Mouse (Mus musculus): Measurements from ENCODE around the gene Zfp512.
A peak's percentile ranks its signal among the peaks of the same experiment; 100 is the strongest.
"Not testable (repeated sequence)": the region's sequence is repeated elsewhere in the genome, so short reads cannot be mapped to it uniquely, and the experiment has no call there.

Gene Zfp512

DNA sequence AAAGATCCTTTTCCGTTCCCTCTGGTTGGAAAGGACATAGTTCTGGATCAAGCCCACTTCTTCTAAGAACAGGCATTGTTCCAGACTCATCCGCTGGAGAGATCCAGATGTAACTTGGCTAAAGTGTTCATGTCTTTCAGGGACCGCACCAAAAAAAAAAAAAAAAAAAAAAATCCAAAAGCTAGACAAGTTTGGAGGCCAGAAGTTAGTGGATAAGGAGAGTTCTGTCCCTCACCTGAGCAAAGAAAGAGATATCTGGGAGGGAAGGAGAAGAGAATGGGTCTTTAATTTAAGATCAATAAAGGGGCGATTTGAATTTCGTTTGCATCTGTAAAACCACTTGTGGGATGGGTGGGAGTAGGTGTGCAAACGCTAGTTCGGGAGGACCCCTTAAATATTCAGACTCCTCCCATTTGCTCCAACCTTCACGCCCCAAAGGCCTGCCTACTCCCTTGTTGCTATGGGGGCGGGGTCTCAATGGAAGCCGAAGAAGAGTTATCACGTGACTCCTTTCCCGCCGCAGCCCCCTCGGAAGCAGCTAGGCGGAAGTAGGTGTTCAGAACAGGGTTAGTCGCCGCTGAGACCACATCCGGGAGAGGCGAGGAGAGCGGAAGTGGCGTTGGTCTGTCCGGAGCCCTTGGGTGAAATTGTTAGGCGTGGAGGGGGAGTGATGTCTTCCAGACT, at the start of gene Zfp512:
TSS of gene Zfp512 (plus strand) at position 554 of the 684 bp plus-strand sequence.
- DNase-seq (ENCODE audit: low spot score in 2 of 2), result peak; percentile 87 to 91

DNA sequence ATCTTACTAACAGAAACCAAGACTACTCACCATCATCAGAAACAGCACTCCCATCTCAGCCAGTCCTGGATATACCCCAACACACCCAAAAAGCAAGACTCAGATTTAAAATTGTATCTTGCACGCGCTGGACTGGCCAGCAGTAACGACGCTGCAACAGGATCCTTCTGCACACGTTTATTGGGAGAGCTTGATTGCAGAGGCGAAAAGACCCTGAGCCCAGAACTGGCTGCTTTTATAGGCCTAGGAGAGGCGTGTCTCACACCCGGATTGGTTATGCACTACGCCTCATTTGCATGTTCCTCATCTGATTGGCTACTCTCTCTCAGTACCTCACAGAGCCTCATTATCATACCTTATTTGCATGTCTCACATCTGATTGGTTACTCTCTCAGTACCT, 17.5 kb upstream of the Zfp512 start:
- not testable (repeated sequence) for DNase-seq (ENCODE audit: low spot score in 2 of 2)

DNA sequence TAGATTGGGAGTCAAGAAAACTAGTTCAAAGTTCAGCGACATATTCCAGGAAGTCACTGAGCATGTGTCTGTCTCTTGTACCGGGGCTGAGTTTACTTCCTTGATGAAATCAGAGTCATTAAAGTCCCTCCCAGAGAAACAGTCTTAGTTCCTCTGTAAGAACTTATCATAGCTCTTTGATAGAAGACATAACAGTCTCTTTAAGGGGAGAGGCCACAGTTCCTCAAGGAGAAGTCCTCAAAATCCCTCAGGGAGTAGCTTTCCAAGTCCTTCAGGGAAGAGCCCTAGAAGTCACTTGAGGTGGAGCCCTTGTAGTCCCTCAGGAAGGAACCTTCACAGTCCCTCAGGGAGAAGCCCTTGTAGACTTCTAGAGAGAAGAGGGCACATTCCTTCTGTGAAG, 895 bp upstream of the Zfp512 start:
- DNase-seq (ENCODE audit: low spot score in 2 of 2), result no peak

DNA sequence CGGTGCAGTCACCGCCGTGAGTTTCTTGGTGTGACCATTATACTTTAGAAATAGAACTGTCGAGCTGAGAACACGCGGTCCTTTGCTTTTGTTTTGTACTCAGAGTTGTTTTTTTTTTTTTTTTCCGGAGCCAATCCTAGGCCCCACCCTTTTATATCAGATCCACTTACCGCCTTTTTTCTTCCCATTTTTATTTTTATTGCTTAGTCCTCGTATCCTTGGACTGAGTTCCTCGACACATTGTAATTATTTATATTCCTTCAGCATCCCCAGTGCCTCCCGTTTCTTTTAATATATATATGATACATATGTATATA, 289 bp downstream of the Zfp512 start:
- no peak for DNase-seq (ENCODE audit: low spot score in 2 of 2)

DNA sequence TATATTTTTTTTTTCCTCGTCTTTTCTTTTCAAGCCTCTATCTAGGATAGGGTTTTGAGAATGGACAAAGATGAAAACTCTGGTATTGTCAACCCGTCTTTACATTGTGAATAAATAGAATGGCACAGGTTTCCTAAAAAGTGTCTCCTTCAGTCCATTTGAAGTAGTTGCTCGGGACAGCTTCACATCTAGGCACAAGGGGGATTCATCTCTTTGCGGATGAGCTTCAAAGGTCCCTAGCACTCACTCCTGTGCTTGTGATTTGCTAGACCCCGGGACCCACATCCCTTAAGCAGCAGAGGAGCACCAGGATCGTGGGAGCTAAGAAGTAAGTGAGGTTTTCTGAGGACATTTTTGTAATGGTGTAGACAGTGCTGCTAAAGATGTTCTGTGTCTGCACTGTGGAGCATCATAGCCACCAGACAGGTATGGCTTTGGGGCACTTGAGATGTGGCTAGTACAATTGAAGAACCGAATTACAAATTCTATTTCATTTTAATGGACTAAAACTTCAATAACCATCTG, 717 bp downstream of the Zfp512 start:
- DNase-seq (ENCODE audit: low spot score in 2 of 2), result no peak

DNA sequence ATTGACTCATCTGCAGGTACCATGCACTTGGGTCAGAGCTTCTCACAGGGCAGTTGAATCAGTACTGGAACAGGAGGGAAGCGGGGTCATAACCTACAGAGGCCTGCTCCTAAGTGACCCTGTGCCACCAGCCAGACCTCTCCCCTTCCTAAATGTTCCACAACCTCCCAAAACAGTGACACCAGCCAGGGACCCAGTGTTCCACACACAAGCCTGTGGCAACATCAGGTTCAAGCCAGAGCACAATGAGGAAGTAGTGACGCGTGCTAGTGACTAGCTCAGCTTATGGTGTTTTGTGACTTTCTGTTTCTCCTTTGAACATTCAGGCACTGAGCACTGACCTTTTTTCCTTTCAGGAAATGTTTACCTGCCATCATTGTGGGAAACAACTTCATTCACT, 15.6 kb downstream of the Zfp512 start:
- no peak for DNase-seq (ENCODE audit: low spot score in 2 of 2)

DNA sequence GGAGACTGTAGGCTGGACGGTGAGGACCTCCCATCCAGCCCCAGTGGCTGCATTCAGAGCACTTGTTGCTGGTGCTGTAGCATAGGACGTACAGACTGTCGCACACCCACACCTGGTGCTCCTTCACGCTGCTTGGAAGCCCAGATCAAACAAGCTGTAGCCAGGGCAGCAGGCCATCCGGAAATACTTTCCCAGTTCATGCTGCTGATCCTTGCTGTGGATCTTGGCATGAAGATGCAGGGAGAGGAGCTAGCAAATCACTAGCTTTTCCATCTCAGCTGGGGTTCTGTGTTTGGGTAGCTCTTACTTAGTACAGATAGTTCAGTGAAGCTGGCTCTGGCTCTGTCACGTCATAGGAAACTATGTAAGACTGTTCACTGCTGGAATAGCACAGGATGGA, 17.5 kb downstream of the Zfp512 start:
- no peak for DNase-seq (ENCODE audit: low spot score in 2 of 2)

DNA sequence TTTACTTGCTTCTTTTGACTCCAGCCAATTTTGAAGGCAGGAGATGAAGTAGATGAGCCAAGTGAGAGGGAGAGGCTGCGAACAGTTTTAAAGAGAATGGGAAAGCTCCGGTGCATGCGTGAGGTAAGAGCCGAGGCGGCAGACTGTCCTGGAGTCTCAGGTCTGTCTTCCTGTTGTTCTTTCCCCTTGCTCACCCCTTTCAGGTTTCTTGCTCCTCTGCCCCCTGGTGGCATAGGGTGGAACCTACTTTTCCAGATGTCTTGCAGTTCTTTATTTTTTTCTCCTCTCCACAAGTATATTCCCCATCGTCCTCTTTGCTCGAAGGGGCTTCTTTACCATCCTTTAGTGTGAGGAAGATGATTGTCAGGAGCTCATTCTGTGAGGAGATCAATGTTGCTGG, 18.1 kb downstream of the Zfp512 start:
- peak; percentile 58 to 79 for DNase-seq (ENCODE audit: low spot score in 2 of 2)

DNA sequence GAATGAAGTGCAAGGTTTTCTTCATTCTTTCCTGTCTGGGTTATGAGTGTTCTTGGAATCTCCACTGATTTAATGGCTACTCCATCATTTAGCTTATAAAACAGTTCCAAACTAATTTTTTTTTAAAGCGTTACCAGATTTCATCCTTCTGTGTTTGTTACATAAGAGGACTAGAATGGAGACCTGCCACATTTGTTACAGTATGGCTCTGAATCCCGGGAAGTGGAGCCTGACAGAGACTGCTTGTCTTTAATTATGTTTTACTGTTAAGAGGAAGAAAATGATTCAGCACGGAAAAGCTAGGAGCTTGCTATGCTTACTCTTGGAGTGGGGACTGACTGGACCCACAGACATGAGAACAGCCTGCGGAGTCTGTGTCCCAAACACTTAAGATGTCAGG, 28.3 kb downstream of the Zfp512 start:
- no peak for DNase-seq (ENCODE audit: low spot score in 2 of 2)

DNA sequence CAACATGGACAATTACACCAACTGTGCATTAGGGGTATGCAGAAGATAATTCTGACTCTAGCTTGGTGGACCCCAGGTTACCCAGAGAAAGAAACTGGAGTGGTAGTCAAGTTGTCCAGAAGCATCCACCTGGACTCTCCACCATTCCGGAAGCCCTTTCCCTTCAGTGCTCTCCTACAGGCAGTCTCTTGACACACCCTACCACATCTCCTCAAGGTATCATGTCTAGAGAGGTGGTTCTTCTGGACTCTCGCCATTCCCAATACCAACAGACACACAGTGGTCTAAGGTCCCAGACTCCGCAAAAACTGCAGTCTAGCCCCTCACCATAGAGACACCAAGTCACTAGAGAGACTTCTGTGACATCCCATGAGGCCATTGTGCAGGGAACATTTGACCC, 33.2 kb downstream of the Zfp512 start, which contains the start of gene 4930548H24Rik:
TSS of gene 4930548H24Rik (plus strand) at position 301 of the 400 bp plus-strand sequence.
- DNase-seq (ENCODE audit: low spot score in 2 of 2), result no peak

DNA sequence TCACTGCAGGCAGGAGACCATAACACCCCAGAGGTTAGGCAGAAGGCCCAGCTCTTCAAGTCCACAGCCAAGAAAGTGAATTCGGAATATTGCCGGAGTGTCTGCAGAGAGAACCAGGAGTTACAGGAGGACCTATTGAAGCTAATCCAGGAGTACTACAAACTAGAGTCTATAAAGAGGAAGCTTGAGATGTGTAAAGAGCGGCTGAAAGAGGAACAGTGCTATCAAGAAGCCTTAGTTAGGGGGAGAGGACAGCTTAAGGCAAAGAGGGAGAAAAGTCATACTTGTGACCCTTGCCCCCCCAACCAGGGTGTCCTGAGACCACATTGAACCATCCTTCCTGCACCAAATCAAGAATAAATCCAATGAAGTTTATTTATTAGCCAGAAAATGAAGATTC, 35.7 kb downstream of the Zfp512 start:
- no peak for DNase-seq (ENCODE audit: low spot score in 2 of 2)

DNA sequence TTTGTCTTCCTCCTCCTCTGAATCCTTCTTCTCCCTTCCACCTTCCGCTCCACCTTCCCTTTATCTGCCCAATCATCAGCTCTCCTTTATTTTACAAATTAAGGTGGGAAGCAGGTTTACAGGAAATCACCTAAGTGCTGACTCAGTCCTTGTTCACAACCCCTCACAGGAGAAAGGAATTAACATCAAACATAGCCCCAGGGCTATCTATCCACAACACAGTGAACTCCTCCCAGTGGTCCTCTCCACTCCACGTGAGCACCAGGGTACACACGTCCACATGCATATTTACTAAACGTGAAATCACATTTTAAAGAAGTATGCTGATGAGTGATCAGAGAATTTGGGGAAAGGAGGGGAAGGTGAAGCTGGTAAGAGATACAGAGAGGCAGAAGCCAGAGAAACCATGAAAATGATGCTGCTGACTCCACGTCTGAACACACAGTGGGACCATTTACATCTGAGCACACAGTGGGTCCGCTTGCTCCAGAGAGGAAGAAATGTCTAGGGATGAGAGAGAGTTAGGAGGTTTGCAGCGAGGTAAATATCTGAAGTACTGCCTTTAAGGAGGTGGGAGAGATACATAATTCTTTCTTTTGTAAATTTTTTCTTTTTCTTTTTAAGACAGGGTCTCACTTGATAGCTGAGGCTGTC, 37.0 kb downstream of the Zfp512 start:
- no peak for DNase-seq (ENCODE audit: low spot score in 2 of 2)

DNA sequence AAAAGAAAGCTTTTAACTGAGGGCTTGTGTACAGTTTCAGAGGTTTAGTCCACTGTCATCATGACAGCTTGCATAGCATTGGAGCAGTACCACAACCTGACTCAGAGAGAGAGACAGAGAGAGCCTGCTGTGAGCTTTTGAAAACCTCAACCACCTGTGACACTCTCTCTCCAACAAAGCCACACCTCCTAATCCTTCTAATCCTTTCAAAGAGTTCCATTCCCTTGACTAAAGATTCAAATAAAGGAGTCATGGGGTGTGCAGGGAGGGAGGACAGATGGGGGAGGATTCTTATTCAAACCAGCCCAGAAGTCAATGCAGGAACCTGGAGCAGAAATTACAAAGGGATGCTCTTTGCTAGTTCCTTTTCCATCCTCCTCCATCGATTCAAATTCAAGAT, 39.8 kb downstream of the Zfp512 start:
- no peak for DNase-seq (ENCODE audit: low spot score in 2 of 2)

DNA sequence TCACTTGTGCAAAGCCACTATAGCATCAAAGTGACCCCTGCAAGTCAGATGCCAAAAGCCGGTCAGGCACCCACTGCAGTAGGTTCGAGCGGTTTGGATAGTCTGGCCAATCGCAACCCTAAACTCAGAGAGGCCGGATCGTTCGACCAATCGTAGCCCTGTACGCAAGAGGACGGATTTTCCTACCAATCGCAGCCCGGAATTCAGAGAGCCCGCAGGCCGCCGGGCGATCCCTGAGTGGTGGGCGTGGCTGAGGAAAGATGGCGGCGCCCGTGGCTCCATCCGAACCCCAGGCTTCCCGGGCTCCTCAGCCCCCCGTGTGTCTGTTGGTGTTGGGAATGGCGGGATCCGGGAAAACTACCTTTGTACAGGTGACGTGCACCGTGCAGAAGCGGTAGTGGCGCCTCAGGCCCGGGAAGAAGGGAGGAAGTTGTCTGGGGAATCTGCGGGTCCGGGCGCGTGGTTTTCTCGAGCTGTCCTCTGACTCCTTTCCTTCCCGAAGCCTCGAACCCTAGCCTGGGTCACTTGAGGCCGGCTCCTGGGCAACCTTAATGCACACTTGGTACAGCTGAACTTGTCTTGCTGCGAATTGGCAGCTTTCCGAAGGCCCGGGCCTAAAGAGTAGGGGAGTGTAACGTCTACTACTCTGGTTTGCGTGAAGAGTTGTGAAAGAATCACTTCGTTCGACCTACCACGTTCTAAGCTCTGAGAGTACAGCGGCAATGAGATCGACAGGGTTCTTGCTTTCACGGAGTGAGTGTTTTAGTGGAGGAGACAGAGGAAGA, 42.5 kb downstream of the Zfp512 start, which contains the start of gene Gpn1:
TSS of gene Gpn1 (plus strand) at position 229 of the 785 bp plus-strand sequence.
- DNase-seq (ENCODE audit: low spot score in 2 of 2), result peak; percentile 85 to 92

DNA sequence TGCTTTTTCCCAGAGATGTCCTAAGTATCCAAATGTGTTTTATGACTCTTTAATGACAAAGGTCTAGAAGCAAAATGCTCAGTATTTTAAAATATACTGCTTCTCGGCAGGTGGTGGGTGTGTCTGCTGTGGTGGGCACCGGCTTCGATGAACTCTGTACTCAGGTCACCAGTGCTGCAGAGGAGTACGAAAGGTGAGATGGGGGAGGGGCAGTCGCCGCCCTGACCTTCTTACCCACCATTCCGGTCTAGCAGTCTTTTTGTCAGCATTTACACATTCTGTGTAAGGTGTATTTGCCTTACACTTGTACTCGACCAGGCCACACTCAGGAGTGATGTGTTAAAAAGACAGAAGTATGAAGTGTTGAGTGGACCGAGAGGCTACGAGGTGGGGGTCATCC, 52.6 kb downstream of the Zfp512 start:
- no peak for DNase-seq (ENCODE audit: low spot score in 2 of 2)

DNA sequence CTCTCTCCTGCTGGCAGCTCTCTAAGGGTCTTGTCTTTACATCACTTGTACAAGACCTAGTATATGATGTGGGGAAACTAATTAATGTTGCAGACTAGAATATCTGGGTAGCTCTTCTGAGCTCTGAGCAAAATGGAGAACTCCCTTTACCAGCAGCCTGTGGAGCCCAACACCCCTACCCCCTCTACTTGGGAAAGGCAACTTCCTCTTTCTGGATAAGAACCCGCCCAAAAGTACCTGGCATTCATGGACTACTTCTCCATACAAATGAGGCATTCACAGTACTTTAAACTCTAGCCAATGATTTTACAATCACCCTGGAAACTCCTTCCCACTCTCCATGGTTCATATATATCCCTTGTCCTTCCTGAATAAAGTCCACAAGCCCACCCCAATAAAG, 60.2 kb downstream of the Zfp512 start:
- no peak for DNase-seq (ENCODE audit: low spot score in 2 of 2)

DNA sequence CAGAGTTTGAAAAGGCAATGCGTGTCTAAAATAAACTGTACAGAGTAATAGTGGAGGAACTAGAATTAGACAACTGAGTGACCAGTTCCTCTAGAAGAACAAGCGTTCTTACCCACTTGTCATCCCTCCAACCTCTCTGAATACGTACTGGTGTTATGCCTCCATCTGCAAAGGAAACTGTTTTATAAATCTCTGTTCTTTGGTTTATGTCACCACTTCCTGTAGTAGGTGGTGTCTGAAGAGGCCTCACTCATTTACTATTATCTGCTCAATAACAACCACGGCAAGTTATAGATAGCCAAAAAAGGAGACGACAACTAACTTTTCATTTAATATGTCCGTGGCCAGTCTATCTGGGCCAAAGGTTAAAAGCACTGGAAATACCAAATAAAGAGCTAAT, 68.3 kb downstream of the Zfp512 start:
- DNase-seq (ENCODE audit: low spot score in 2 of 2), result no peak

DNA sequence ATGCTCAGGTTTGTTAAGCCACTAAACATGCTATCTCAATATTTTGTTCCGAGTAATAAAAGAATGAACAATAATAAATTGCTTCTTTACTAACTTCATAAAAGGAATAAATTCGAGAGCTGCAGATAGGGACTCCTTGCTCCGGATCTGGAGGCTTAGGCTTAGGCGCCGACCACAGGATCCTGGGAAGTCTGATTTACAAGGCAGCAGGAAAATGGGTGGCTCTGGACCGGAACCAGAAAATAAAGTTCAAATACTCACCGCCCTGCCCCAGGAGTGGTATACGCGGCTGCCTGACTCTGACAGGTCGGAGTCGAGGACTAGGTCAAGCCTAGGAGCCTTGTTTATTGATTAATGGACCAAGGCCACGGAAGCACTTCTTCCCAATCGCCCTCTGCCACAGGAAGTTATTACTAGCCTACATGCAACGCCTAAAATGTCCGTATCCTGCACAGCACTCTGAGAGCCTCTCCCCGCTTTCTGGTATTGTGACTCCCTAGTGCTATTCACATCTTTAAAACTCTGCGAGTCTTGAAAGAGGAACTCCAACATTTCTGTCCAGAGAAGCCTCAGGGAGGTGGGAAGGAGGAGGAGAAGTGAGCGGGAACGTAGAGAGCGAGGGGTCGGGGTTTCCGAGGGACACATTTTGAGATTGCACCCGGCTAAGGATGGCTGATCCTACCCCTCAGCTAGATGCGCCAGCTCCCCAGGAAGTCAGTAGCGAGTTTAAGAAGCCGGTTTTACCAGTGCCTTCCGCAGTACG, 74.3 kb downstream of the Zfp512 start, which contains the start of gene Slc4a1ap:
TSS of gene Slc4a1ap (plus strand) at position 642 of the 763 bp plus-strand sequence.
- DNase-seq (ENCODE audit: low spot score in 2 of 2), result peak; percentile 81 to 91

DNA sequence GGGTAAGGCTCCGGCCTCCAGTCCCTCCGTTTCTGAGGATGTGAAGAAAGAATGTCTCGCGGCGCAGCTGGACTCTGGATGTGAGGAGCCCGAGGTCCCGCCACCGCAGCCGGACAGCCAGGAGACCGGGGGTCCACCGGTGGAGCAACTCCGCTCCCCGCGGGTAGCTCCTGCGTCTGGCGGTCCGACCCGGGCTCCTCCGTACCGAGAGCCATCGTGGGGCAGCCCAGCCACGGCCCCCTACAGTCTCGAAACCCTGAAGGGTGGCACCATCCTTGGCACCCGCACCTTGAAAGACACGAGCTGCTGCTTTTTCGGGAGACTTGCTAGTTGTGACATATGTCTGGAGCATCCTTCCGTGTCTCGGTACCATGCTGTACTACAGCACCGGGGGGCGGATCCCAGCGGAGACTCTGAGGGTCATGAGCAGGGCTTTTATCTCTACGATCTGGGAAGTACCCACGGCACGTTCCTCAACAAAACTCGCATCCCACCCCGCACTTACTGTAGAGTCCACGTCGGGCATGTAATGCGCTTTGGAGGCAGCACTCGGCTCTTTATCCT, 75.0 kb downstream of the Zfp512 start:
- DNase-seq (ENCODE audit: low spot score in 2 of 2), result no peak

DNA sequence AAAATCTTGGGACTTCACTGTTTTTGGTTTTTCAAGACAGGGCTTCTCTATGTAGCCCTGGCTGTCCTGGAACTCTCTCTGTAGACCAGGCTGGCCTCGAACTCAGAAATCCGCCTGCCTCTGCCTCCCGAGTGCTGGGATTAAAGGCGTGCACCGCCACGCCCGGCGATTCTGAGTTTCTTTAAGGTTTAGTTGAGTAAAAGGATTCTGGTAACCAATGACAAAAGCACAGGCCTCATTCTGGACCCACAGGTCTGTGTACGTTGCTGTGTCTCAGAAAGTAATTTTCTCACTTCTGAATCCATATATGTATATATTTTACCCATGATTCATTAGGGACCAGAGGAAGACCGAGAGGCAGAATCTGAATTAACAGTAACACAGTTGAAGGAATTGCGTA, 75.5 kb downstream of the Zfp512 start, which contains the start of gene Supt7l:
TSS of gene Supt7l (minus strand) at position 101 of the 400 bp plus-strand sequence.
- not testable (repeated sequence) for DNase-seq (ENCODE audit: low spot score in 2 of 2)

DNA sequence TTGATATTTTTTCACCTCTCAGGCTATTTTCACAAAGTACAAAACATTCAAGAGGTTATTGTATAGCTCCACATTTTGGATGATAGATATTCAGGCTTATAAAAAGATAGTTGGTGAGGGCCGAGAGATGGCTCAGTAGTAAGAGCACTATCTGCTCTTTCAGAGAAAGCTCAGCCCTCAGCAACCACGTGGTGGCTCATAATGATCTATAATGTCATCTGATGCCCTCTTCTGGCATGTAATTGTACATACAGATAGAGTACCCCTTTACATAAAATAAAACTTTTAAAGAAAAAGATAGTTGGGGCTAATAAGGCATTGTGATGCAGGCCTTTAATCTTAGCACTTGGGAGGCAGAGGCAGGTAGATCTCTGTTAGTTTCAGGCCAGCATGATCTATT, 76.3 kb downstream of the Zfp512 start:
- DNase-seq (ENCODE audit: low spot score in 2 of 2), result no peak
